Mouse (Mus musculus) limb, embryonic 12.5 days (tissue): ENCODE data around the gene Ulk3. TPM values are rescaled to one million over a fixed set of nuclear protein-coding genes. Genes with fewer than 3 reads are reported as not detected.

Source experiments
- ATAC-seq: fragments of 200-750 bp; cut with Nextera tagmentation; 2 replicates; pipeline ENCODE4 v1.8.0; 2017; ENCODE audit warnings: low read depth, moderate TSS enrichment; ENCODE audit not compliant: insufficient number of reproducible peaks, insufficient read depth, low FRiP score, low TSS enrichment
- H3K27ac ChIP-seq: fragments of 300-500 bp; sonication (generic); 2 replicates; pipeline ENCODE4 v1.5.1; 2016; ENCODE audit warnings: mild to moderate bottlenecking, moderate library complexity
- H3K27me3 ChIP-seq: fragments of 300-500 bp; sonication (generic); 2 replicates; pipeline ENCODE4 v1.6.1; 2016; ENCODE audit warnings: mild to moderate bottlenecking, moderate library complexity
- H3K36me3 ChIP-seq: fragments of 300-500 bp; sonication (generic); 2 replicates; pipeline ENCODE4 v1.6.1; 2016; ENCODE audit warnings: mild to moderate bottlenecking, moderate library complexity
- H3K4me1 ChIP-seq: fragments of 300-500 bp; sonication (generic); replicated peaks from 2 replicates; pipeline ENCODE4 v1.6.1; 2016
- H3K4me2 ChIP-seq: fragments of 300-500 bp; sonication (generic); 2 replicates; pipeline ENCODE4 v1.6.1; 2016; ENCODE audit warnings: mild to moderate bottlenecking, moderate library complexity
- H3K4me3 ChIP-seq: fragments of 300-500 bp; sonication (generic); replicated peaks from 2 replicates; pipeline ENCODE4 v1.5.1; 2016; ENCODE audit warnings: mild to moderate bottlenecking
- H3K9ac ChIP-seq: fragments of 300-500 bp; sonication (generic); replicated peaks from 2 replicates; pipeline ENCODE4 v1.6.1; 2016; ENCODE audit warnings: mild to moderate bottlenecking, moderate library complexity
- H3K9me3 ChIP-seq: fragments of 300-500 bp; sonication (generic); 2 replicates; pipeline ENCODE4 v1.6.1; 2016; ENCODE audit warnings: mild to moderate bottlenecking, moderate library complexity
- WGBS: fragments of 180-500 bp; shearing (Covaris S2); methylation state at CpG from one replicate; pipeline ENCODE4 v1.1.7; 2016; 5-methylcytosine and 5-hydroxymethylcytosine counted together
- polyA plus RNA-seq: library from polyadenylated mRNA; unstranded; fragments of >200 nt; fragmentation: Nextera tagmentation; extraction: Ambion mirVana; gene quantifications from 2 replicates; pipeline ENCODE4 v1.2.1, GENCODE M21; 2016

Gene Ulk3
- polyA plus RNA-seq, 1 experiment from 2014 or later: 17.5 TPM

GRCm38 (mm10) chr9:57644944-57645893 lies 56.0 kb downstream of the Ulk3 start:
- peaks cover 42% of the 10 kb centered on the region for H3K4me1 ChIP-seq

More at GRCm38 (mm10) chr9:57644944-57645893, 56.0 kb downstream of the Ulk3 start:
- peak overlapping the region; percentile 96 for H3K4me2 ChIP-seq
- H3K9ac ChIP-seq: peak overlapping the region; percentile 99
- no peaks in the 10 kb centered on the region for H3K27me3 ChIP-seq
- H3K4me3 ChIP-seq: peak overlapping the region; percentile 99
- H3K9me3 ChIP-seq: no peaks in the 10 kb centered on the region
- WGBS: under 1% methylated on average over 69 of the region's 85 CpGs
- peaks cover 16% of the 10 kb centered on the region for H3K36me3 ChIP-seq
- ATAC-seq: peak; percentile 72
- H3K27ac ChIP-seq: peak overlapping the region; percentile 98

Other genes with a start within 250 kb of the Ulk3 start
- 22.4 and 28.3 TPM in 2 replicates for gene Ppcdc, start 149.3 kb upstream of the Ulk3 start, polyA plus RNA-seq
- gene Scamp5, start 121.4 kb upstream of the Ulk3 start, polyA plus RNA-seq: 10.6 and 10.7 TPM in 2 replicates
- gene Rpp25, start 85.4 kb upstream of the Ulk3 start, polyA plus RNA-seq: 0.76 and 1.3 TPM in 2 replicates
- gene Cox5a, start 68.2 kb upstream of the Ulk3 start, polyA plus RNA-seq: 564 and 604 TPM in 2 replicates
- 20.6 and 20.8 TPM in 2 replicates for gene Fam219b, start 51.9 kb upstream of the Ulk3 start, polyA plus RNA-seq
- gene Mpi, start 36.7 kb upstream of the Ulk3 start, polyA plus RNA-seq: 56.8 and 58.0 TPM in 2 replicates
- gene Scamp2, start 28.5 kb upstream of the Ulk3 start, polyA plus RNA-seq: 49.5 and 51.9 TPM in 2 replicates
- not detected in 2 replicates for gene Cplx3, start 16.8 kb downstream of the Ulk3 start, polyA plus RNA-seq
- gene Lman1l, start 31.3 kb downstream of the Ulk3 start, polyA plus RNA-seq: 0.14 TPM in 1 of 2 replicates, not detected in the other
- 33.9 and 36.0 TPM in 2 replicates for gene Csk, start 64.2 kb downstream of the Ulk3 start, polyA plus RNA-seq
- gene Cyp1a2, start 94.3 kb downstream of the Ulk3 start, polyA plus RNA-seq: not detected in 2 replicates
- gene Cyp1a1, start 98.5 kb downstream of the Ulk3 start, polyA plus RNA-seq: not detected in 2 replicates
- gene Edc3, start 119.1 kb downstream of the Ulk3 start, polyA plus RNA-seq: 41.4 and 42.1 TPM in 2 replicates
- 79.6 and 83.3 TPM in 2 replicates for gene Clk3, start 176.4 kb downstream of the Ulk3 start, polyA plus RNA-seq
- 19.0 and 22.4 TPM in 2 replicates for gene Arid3b, start 247.3 kb downstream of the Ulk3 start, polyA plus RNA-seq